Mouse (Mus musculus) CD4-positive, CD25-positive, alpha-beta regulatory T cell, adult 2 months (primary cell): Measurements from ENCODE around the gene Olfr235.
"Not testable (repeated sequence)": the region's sequence is repeated elsewhere in the genome, so short reads cannot be mapped to it uniquely, and the experiment has no call there.

ENCODE experiments used
- DNase-seq: peaks from one replicate; pipeline ENCODE4 v3.0.0-alpha.2; 2012; ENCODE audit warnings: low read depth, low spot score

Olfr235 gene

GRCm38 (mm10) chr19:12260732-12261131 is at the start of gene Olfr235:
Gene Olfr235 (plus strand): TSS chr19:12261032.
- no peak for DNase-seq

DNA sequence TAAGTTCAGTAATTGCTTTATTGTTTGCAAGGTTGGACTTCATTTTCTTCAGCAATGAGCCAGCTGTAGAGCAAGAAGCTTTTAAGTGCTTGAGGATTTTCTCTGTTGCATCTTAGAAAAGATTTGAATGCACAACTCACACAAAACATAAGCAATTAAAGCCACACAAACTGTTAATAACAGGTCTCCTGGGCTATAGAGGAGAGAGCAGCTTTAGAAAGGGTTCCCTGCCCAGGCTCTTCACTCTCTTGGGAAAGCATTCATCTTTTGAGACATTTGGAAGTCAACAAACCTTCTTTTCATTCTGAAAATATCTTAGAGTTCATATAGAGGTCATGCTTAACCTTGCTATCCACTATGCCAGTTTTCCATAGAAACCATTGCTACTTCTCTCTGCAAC is 28.3 kb upstream of the Olfr235 start, which contains the start of gene Olfr1432:
Gene Olfr1432, minus strand, starts transcription at position 101 of the 400 bp plus-strand sequence.
- DNase-seq, result not testable (repeated sequence)

DNA sequence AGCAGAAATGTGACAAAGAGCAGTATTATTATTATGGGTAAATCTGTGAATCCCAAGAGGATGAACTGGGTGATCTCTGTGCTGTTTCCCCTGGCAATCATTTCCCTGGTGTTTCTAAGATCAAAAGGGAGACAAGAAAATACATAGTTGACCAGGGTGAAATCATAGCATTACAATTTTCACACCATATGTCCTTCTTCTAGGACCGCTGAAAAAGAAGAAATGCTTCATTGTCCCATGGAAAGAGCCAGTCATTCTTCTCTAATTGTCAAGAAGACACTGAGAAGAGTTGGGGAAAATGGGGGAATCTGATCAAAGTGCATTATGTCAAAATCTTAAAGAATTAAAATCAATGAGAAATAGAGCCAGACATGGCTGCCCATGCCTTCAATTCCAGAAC is 19.3 kb upstream of the Olfr235 start, which contains the start of gene Olfr262:
Gene Olfr262, minus strand, starts transcription at position 101 of the 400 bp plus-strand sequence.
- DNase-seq, result no peak

DNA sequence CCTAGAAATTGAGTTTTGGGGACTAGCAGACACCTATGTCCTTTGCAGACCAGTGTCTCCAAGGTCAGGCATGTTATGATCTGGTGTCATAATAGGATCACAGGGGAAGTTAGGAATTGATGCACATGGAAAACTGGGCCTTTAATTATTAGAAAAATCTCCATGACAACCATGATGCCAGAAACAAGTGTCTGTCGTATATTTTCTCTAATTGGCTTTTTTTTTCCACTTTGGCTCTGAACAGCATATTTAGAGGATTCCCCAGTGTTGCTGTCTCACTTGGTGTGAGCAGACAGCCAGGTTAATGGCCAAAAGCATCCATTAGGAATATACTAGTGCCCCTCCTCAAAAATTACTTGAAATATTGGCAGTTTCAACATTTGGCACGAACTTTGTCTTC is 18.7 kb downstream of the Olfr235 start, which contains the start of gene Olfr1434:
Gene Olfr1434, plus strand, starts transcription at position 301 of the 400 bp plus-strand sequence.
- no peak for DNase-seq

DNA sequence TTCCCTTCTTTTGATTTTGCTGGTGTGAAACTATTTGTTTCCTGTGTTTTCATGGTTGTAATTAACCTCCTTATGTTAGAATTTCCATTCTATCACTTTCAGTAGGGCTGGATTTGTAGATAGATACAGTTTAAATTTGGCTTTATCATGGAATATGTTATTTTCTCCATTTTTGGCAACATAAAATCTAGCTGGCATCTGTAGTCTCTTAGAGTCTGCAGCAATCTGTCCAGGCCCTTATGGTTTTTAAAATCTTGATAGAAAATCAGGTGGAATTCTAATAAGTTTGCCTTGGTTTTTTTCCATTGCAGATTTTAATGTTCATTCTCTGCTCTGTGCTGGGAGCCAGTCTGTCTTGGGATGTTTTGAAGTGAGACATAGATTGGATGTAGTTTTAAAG is 32.1 kb downstream of the Olfr235 start:
- DNase-seq, result no peak

DNA sequence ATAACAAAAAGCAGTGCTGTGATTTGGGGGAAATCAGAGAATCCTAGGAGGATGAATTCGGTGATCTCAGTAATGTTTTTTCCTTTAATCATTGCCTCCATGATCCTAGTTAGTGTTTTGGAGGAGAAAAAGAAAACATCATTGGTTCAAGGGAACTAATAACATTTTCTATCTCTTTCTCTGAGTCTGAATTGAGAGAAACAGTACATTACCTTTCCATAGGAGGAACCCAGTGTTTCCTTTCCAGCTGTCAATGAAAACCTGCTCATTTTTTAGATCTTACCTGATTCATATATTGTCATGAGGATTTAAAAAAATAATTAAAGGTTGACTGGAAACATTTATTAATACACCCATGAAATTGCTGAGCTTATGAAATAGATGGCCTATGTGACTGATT is 38.2 kb downstream of the Olfr235 start, which contains the start of gene Olfr1436:
Gene Olfr1436, minus strand, starts transcription at position 101 of the 400 bp plus-strand sequence.
- not testable (repeated sequence) for DNase-seq
